Mouse (Mus musculus): ENCODE results near the gene Serinc3.

Gene Serinc3

GRCm38 (mm10) chr2:163596057-163596872 lies 48.7 kb downstream of the Serinc3 start:
- in situ Hi-C loops (cut with MboI, MseI), result loop anchor here in 1 of 2 experiments (5.0 kb wide), 1 partner anchor 64 kb away; no protein-coding TSS in a partner anchor

- in situ Hi-C loops (cut with MboI, MseI), result loop anchor here in 1 of 2 experiments (5.0 kb wide), 1 partner anchor 63 kb away; no protein-coding TSS in a partner anchor
Observed at GRCm38 (mm10) chr2:163595119-163595518, 49.8 kb downstream of the Serinc3 start.

DNA sequence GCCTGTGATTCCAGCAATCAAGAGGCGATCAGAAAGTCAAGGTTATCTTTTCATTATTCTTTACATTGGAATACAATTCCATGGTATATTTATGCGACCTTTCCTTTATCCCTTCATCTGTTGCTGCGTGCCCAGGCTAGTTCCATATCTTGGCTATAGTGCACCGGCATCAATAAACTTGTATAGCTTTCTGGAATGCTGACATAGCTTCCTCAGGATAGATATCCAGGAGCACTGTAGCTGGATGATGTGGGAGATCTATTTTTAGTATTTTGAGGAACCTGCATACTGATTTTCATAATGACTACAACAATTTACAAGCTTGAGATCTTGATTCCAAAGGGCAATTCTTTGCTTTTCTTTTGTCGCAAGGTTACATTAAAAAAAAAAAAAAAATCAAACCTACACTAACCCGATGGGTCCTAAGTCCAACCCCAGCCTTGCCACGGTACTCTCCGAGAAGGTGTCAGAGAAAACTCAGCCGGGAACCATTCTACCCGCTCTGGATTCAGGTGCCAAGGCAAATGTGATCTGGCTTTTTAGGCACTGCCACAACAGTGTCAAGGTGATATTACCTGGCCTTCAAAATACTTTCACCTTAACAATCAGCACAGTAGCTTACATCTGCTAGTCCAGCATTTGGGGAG lies 51.2 kb downstream of the Serinc3 start:
- in situ Hi-C loops (cut with MboI, MseI), result no loop called here

DNA sequence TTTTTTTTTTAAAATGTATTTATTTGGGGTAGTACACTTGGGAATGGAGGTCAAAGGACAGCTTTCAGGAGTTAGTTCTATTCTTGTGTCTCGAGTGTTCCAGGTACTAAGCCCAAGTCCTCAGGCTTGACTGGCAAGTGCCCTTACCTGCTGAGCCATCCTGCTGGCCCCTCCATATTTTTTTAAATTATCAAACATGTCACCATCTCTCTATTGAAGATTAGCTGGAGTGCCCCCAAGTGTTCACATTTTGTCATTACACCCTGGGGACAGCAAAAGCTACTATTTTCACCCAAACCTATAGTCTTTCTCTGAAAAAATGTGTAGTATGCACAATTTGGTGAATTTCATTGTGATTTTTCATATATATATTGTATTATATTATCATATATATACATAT lies 52.8 kb downstream of the Serinc3 start:
- in situ Hi-C loops (cut with MboI, MseI), result no loop called here

- in situ Hi-C loops (cut with MboI, MseI), result no loop called here
Observed at GRCm38 (mm10) chr2:163590996-163591395, 53.9 kb downstream of the Serinc3 start.

DNA sequence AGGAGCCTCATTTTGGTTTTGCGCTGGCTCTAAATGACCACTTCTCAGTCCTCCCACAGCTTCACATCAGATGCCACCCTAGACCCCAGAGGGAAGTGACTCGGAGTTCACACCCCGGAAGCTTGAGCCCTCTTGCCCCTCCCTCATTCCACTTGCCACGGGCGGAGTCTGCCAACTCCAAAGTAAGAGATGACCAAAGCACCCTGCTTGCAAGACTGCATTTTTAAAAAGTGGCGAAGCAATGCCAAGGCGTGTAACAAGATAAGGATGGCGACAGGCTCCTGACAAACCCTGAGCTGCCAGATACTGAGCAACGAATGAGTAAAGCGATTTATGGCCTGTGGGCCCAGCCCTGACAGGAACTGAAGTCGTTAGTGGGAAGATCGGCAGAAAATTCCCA lies 54.7 kb downstream of the Serinc3 start:
- in situ Hi-C loops (cut with MboI, MseI), result no loop called here

GRCm38 (mm10) chr2:163587506-163587905 lies 57.4 kb downstream of the Serinc3 start:
- in situ Hi-C loops (cut with MboI, MseI), result loop anchor here in 1 of 2 experiments (5.0 kb wide), 1 partner anchor 130 kb away; no protein-coding TSS in a partner anchor

GRCm38 (mm10) chr2:163586384-163587261 lies 58.3 kb downstream of the Serinc3 start:
- in situ Hi-C loops (cut with MboI, MseI), result loop anchor here in 1 of 2 experiments (5.0 kb wide), 1 partner anchor 131 kb away; no protein-coding TSS in a partner anchor

DNA sequence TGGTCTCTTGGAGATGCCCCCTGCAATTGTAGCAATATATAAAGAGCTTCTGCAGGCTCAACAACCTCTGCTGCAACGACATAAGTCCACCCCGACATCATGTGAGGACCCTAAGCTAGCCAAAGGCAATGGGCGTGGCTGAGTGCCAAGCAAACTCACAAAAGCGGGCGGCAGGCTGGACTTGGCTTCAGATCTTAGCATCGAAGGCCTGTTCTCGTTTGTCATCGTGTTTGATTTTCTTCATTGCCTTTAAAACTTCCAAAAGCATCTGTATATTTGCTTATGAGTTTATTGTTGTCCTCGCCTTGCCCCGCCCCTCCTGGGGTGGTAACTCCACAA lies 60.9 kb downstream of the Serinc3 start:
- in situ Hi-C loops (cut with MboI, MseI), result no loop called here

GRCm38 (mm10) chr2:163583226-163584087 lies 61.5 kb downstream of the Serinc3 start:
- in situ Hi-C loops (cut with MboI, MseI), result no loop called here

DNA sequence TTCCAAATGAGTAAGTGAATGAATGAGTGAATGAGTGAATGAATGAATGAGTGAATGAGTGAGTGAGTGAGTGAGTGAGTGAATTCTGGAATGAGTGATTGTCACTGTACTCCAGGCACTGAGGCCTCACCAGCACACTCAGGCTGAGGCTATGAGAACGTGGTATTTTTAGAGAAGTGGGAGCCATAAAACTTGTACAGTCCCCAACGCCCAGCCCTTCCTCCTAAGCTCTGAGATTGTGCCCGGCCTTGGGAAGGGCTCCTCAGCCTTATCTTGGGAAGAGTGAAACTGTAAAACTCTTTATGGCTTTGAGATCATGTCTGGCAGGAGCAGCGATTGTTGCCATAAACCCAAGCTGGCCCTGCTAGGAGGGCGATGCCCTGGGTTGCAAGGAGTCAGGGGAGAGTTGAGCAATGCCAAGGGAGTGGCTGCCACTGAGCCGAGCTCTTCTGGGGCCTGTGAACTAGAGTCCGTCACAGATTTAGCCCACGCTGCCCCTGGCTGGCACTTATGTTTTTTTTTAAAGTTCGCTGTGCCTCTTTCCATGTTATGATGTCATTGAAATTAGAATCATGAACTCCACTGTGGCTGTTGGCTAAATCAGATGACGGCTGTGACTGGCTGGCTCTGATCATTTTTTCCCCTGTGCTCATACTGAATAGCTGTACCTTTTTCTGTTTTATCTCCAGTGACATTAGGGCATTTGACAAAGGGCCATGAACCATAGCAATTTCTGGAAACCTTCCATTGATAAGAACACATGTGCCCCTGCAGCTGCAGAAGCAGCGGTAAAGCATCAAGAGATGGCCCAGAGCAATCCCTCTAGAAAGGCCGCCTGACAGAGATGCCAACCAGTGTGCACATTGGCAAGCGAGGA lies 64.6 kb downstream of the Serinc3 start:
- in situ Hi-C loops (cut with MboI, MseI), result no loop called here

DNA sequence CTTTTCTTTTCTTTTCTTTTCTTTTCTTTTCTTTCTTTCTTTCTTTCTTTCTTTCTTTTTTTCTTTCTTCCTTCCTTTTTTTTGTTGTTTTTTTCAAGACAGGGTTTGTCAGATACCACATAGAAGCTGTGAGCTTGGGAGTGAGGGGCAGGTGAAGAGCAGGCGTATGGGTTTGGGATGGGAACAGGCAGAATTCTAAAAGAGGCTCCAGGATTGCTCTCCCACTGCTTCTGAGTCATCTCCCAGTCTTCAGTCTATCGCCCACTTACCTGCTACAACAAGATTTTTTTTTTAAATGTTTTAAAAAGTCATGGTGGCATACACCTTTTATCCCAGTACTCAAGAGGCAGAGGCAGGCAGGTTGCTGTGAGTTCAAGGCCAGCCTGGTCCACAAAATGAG lies 66.9 kb downstream of the Serinc3 start:
- in situ Hi-C loops (cut with MboI, MseI), result no loop called here

GRCm38 (mm10) chr2:163575248-163575647 lies 69.7 kb downstream of the Serinc3 start:
- in situ Hi-C loops (cut with MboI, MseI), result no loop called here

GRCm38 (mm10) chr2:163574321-163574720 lies 70.6 kb downstream of the Serinc3 start:
- in situ Hi-C loops (cut with MboI, MseI), result no loop called here
